Mouse (Mus musculus) CH12.LX (cell line): ENCODE data around the gene Vamp2. TPM values are rescaled to one million over a fixed set of nuclear protein-coding genes. Genes with fewer than 3 reads are reported as not detected.

Experiments used
- DNase-seq: peaks from one replicate; pipeline ENCODE4 v3.0.0-alpha.2; 2013; ENCODE audit errors: extremely low read depth
- H3K27ac ChIP-seq: 2 replicates; pipeline ENCODE4 v1.5.1; 2012; ENCODE audit warnings: low read depth, mild to moderate bottlenecking, control low read depth, moderate library complexity; ENCODE audit not compliant: insufficient read depth
- H3K27me3 ChIP-seq: replicated peaks from 2 replicates; pipeline ENCODE3; 2012; ENCODE audit warnings: inconsistent platforms
- H3K36me3 ChIP-seq, 2 experiments: replicated peaks in 1 of 2; 2 replicates each; pipeline versions ENCODE3 to v1.6.1; 2012; ENCODE audit warnings: inconsistent platforms in 1 of 2, low read length in 1 of 2, mild to moderate bottlenecking in 1 of 2, mixed read lengths in 1 of 2, moderate library complexity in 1 of 2; ENCODE audit not compliant: control insufficient read depth in 1 of 2, insufficient read depth in 1 of 2
- H3K4me1 ChIP-seq, 2 experiments: 2 replicates each; pipeline ENCODE4 v1.6.1; 2012; ENCODE audit warnings: inconsistent platforms in 1 of 2, moderate library complexity in 1 of 2; ENCODE audit not compliant: insufficient read depth in 2 of 2, control insufficient read depth in 1 of 2
- H3K4me2 ChIP-seq: 2 replicates; pipeline ENCODE4 v1.6.1; 2012; ENCODE audit warnings: low read depth, mild to moderate bottlenecking, control low read depth; ENCODE audit not compliant: poor library complexity, insufficient read depth, severe bottlenecking
- H3K4me3 ChIP-seq, 3 experiments: fragments of 150-350 bp in 1 of 3; sonication (generic) in 1 of 3; replicated peaks in 1 of 3; 2 replicates each; pipeline versions ENCODE3 to v1.5.1; 2011 to 2012; ENCODE audit warnings: low read depth in 2 of 3, low read length in 2 of 3, mild to moderate bottlenecking in 2 of 3, moderate library complexity in 2 of 3, control low read depth in 1 of 3, improper control_type of control experiment in 1 of 3, inconsistent platforms in 1 of 3, mixed read lengths in 1 of 3; ENCODE audit not compliant: poor library complexity in 1 of 3
- H3K79me2 ChIP-seq: replicated peaks from 2 replicates; pipeline ENCODE4 v1.6.1; 2012; ENCODE audit warnings: mild to moderate bottlenecking, moderate library complexity; ENCODE audit not compliant: control insufficient read depth, poor library complexity, insufficient read depth, severe bottlenecking; ENCODE audit errors: extremely low read depth
- H3K9ac ChIP-seq: 2 replicates; pipeline ENCODE4 v1.6.1; 2012; ENCODE audit warnings: low read depth, mild to moderate bottlenecking, control low read depth, moderate library complexity; ENCODE audit not compliant: insufficient read depth
- H3K9me3 ChIP-seq: replicated peaks from 2 replicates; pipeline ENCODE3; 2012; ENCODE audit warnings: low read length, inconsistent platforms, mixed read lengths
- BHLHE40 ChIP-seq: IDR thresholded peaks from 2 replicates; pipeline ENCODE4 v1.6.1; 2011; ENCODE audit warnings: mild to moderate bottlenecking, low read depth, low read length, improper control_type of control experiment
- CHD1 ChIP-seq: IDR thresholded peaks from 2 replicates; pipeline ENCODE4 v1.6.1; 2012; ENCODE audit warnings: low read depth, low read length, improper control_type of control experiment, inconsistent platforms
- E2F4 ChIP-seq: IDR thresholded peaks from 2 replicates; pipeline ENCODE4 v1.6.1; 2011; ENCODE audit warnings: low read depth, low read length, improper control_type of control experiment; ENCODE audit not compliant: insufficient replicate concordance
- EP300 ChIP-seq: IDR thresholded peaks from 2 replicates; pipeline ENCODE4 v1.6.1; 2011; ENCODE audit warnings: low read length, improper control_type of control experiment
- ETS1 ChIP-seq: conservative IDR thresholded peaks from 2 replicates; pipeline ENCODE4 v1.6.1; 2012; ENCODE audit warnings: low read depth, mild to moderate bottlenecking, inconsistent platforms, low read length, improper control_type of control experiment, moderate library complexity
- GABPA ChIP-seq: IDR thresholded peaks from 2 replicates; pipeline ENCODE4 v1.6.1; 2012; ENCODE audit warnings: low read depth, low read length, improper control_type of control experiment, inconsistent platforms; ENCODE audit not compliant: insufficient replicate concordance
- HCFC1 ChIP-seq: IDR thresholded peaks from 2 replicates; pipeline ENCODE4 v1.6.1; 2012; ENCODE audit warnings: low read depth, mild to moderate bottlenecking, inconsistent platforms, low read length, improper control_type of control experiment
- JUND ChIP-seq: conservative IDR thresholded peaks from 2 replicates; pipeline ENCODE4 v1.6.1; 2011; ENCODE audit warnings: low read depth, low read length, improper control_type of control experiment
- KAT2A ChIP-seq: IDR thresholded peaks from 2 replicates; pipeline ENCODE4 v1.6.1; 2012; ENCODE audit warnings: low read length, improper control_type of control experiment, inconsistent platforms; ENCODE audit not compliant: insufficient replicate concordance
- MAFK ChIP-seq: IDR thresholded peaks from 2 replicates; pipeline ENCODE4 v1.6.1; 2011; ENCODE audit warnings: low read length, improper control_type of control experiment; ENCODE audit not compliant: insufficient replicate concordance
- MEF2A ChIP-seq: IDR thresholded peaks from 2 replicates; pipeline ENCODE4 v1.6.1; 2014; ENCODE audit warnings: low read depth, mild to moderate bottlenecking, inconsistent platforms, low read length, improper control_type of control experiment, borderline replicate concordance
- MXI1 ChIP-seq: IDR thresholded peaks from 2 replicates; pipeline ENCODE4 v1.6.1; 2011; ENCODE audit warnings: mild to moderate bottlenecking, low read depth, low read length, improper control_type of control experiment
- MYC ChIP-seq: IDR thresholded peaks from 2 replicates; pipeline ENCODE4 v1.6.1; 2011; ENCODE audit warnings: low read depth, mild to moderate bottlenecking, improper control_type of control experiment, low read length
- NELFE ChIP-seq: IDR thresholded peaks from 2 replicates; pipeline ENCODE4 v1.6.1; 2011; ENCODE audit warnings: low read depth, low read length, improper control_type of control experiment
- NRF1 ChIP-seq: IDR thresholded peaks from 2 replicates; pipeline ENCODE4 v1.6.1; 2014; ENCODE audit warnings: low read depth, mild to moderate bottlenecking, inconsistent platforms, low read length, improper control_type of control experiment, moderate library complexity
- PAX5 ChIP-seq: IDR thresholded peaks from 2 replicates; pipeline ENCODE4 v1.6.1; 2012; ENCODE audit warnings: low read length, inconsistent platforms, mixed read lengths
- RAD21 ChIP-seq: IDR thresholded peaks from 2 replicates; pipeline ENCODE4 v1.6.1; 2011; ENCODE audit warnings: low read depth, mild to moderate bottlenecking, low read length, improper control_type of control experiment, moderate library complexity
- SMC3 ChIP-seq: IDR thresholded peaks from 2 replicates; pipeline ENCODE4 v1.6.1; 2011; ENCODE audit warnings: low read depth, low read length, improper control_type of control experiment
- TBP ChIP-seq: conservative IDR thresholded peaks from 2 replicates; pipeline ENCODE4 v1.6.1; 2011; ENCODE audit warnings: low read depth, low read length, improper control_type of control experiment
- TCF12 ChIP-seq: IDR thresholded peaks from 2 replicates; pipeline ENCODE4 v1.6.1; 2014; ENCODE audit warnings: low read depth, mild to moderate bottlenecking, inconsistent platforms, low read length, improper control_type of control experiment
- USF1 ChIP-seq: IDR thresholded peaks from 2 replicates; pipeline ENCODE4 v1.6.1; 2014; ENCODE audit warnings: low read depth, mild to moderate bottlenecking, inconsistent platforms, low read length, improper control_type of control experiment
- ZC3H11A ChIP-seq: IDR thresholded peaks from 2 replicates; pipeline ENCODE4 v1.6.1; 2012; ENCODE audit warnings: low read depth, mild to moderate bottlenecking, inconsistent platforms, low read length, improper control_type of control experiment
- ZKSCAN1 ChIP-seq: IDR thresholded peaks from 2 replicates; pipeline ENCODE4 v1.6.1; 2012; ENCODE audit warnings: low read depth, inconsistent platforms, low read length, improper control_type of control experiment, borderline replicate concordance
- ZMIZ1 ChIP-seq: IDR thresholded peaks from 2 replicates; pipeline ENCODE4 v1.6.1; 2012; ENCODE audit warnings: low read depth, mild to moderate bottlenecking, inconsistent platforms, low read length, improper control_type of control experiment
- ZNF384 ChIP-seq: IDR thresholded peaks from 2 replicates; pipeline ENCODE4 v1.6.1; 2012; ENCODE audit warnings: low read depth, low read length, improper control_type of control experiment, inconsistent platforms
- dilution Hi-C: fragments of 300-500 bp; cut with MboI; formaldehyde crosslinking; loops from 2 replicates; pipeline ENCODE4 v1.14.3; 2020; ENCODE audit warnings: low sequenced_read_pairs; ENCODE audit not compliant: extremely low pct_unique_long_range_greater_than_20kb, extremely low pct_ligation_motif_present
- in situ Hi-C: fragments of 300-500 bp; cut with MboI; formaldehyde crosslinking; loops from 3 replicates; pipeline ENCODE4 v1.14.3; 2019; ENCODE audit warnings: low sequenced_read_pairs, low pct_ligation_motif_present, low pct_unique_long_range_greater_than_20kb, mixed read lengths
- polyA plus RNA-seq: library from polyadenylated mRNA; unstranded; fragments of >175 nt; gene quantifications from 2 replicates; pipeline ENCODE4 v1.2.1, GENCODE M21; 2012; ENCODE audit warnings: low read depth; ENCODE audit not compliant: insufficient read length
- total RNA-seq, 2 experiments: library from RNA; depleted of rRNA; stranded (reverse); fragments of 300-350 nt in 1 of 2; fragments of >200 nt in 1 of 2; gene quantifications; 2 replicates each; pipeline ENCODE4 v1.2.3; 2012 to 2014

Gene Vamp2
- total and polyA plus RNA-seq, 3 experiments = 1.3 to 26.0 (median 8.2) TPM

DNA sequence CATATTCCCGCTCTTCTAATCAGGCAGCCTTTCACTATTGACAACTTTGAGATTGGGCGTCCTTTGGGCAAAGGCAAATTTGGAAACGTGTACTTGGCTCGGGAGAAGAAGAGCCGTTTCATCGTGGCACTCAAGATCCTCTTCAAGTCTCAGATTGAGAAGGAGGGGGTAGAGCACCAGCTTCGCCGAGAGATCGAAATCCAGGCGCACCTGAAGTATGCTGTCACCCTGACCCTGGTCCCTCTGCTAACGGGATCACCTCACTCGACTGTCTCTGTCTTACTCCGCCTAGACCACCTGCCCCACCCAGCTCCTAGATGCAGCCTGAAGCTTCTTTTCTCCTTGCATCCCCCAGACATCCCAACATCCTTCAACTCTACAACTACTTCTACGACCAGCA, 40.1 kb upstream of the Vamp2 start:
- no peak for DNase-seq
- H3K9me3 ChIP-seq = no peaks in the 10 kb centered on the region
- H3K36me3 ChIP-seq = peaks cover 39 to 58% of the 10 kb centered on the region in 2 experiments
- TF ChIP-seq JUND = no peak
- TF ChIP-seq RAD21 = no peak
- no peak for TF ChIP-seq MEF2A
- no peak for TF ChIP-seq PAX5
- no peak for TF ChIP-seq TCF12
- TF ChIP-seq USF1 = no peak
- no peak for TF ChIP-seq HCFC1
- no peak for TF ChIP-seq ZNF384
- TF ChIP-seq NELFE = no peak
- TF ChIP-seq MAFK = no peak
- no peak for TF ChIP-seq TBP
- no peak for TF ChIP-seq ZC3H11A
- TF ChIP-seq ZKSCAN1 = no peak
- TF ChIP-seq MXI1 = no peak
- TF ChIP-seq CHD1 = no peak
- no peak for TF ChIP-seq MYC
- TF ChIP-seq ZMIZ1 = no peak
- TF ChIP-seq EP300 = no peak
- TF ChIP-seq E2F4 = no peak
- TF ChIP-seq SMC3 = no peak
- no peak overlapping the region for H3K4me3 ChIP-seq
- H3K27me3 ChIP-seq = no peaks in the 10 kb centered on the region
- peaks cover 55% of the 10 kb centered on the region for H3K79me2 ChIP-seq
- in situ Hi-C loops = no loop called here
- peaks cover 20 to 69% of the 10 kb centered on the region in 2 experiments for H3K4me1 ChIP-seq
- no peak overlapping the region for H3K9ac ChIP-seq
- H3K4me2 ChIP-seq = no peak overlapping the region
- dilution Hi-C loops = no loop called here
- no peak overlapping the region for H3K27ac ChIP-seq

DNA sequence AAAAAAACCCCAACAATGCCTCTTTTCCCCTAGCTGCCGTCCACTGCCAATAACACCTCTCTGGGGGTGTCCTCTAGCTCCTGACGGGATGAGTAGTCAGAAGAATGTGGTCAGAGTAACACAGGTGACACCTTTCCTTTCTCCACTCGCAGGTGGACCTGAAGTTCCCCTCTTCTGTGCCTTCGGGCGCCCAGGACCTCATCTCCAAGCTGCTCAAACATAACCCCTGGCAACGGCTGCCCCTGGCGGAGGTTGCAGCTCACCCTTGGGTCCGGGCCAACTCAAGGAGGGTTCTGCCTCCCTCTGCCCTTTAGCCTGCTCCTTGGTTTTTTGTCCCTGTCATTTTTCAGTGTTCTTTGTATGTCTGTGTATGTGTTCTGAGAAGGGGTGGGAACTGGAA, 37.5 kb upstream of the Vamp2 start:
- H3K4me2 ChIP-seq = no peak overlapping the region
- dilution Hi-C loops = no loop called here
- no peak for DNase-seq
- no peak overlapping the region for H3K9ac ChIP-seq
- H3K27me3 ChIP-seq = no peaks in the 10 kb centered on the region
- H3K9me3 ChIP-seq = no peaks in the 10 kb centered on the region
- H3K27ac ChIP-seq = no peak overlapping the region
- H3K79me2 ChIP-seq = peaks cover 53% of the 10 kb centered on the region
- H3K36me3 ChIP-seq = peaks cover 42 to 76% of the 10 kb centered on the region in 2 experiments
- in situ Hi-C loops = no loop called here
- peaks cover 16 to 65% of the 10 kb centered on the region in 2 experiments for H3K4me1 ChIP-seq
- H3K4me3 ChIP-seq = no peak overlapping the region
- TF ChIP-seq KAT2A (no peak), PAX5 (no peak), NELFE (no peak), NRF1 (no peak), ETS1 (no peak), GABPA (no peak), USF1 (no peak), RAD21 (no peak), BHLHE40 (no peak), HCFC1 (no peak), MYC (no peak)
- TF ChIP-seq, all 38 proteins: peak for 0
